Mouse (Mus musculus): ENCODE measurements at regions not wholly inside any gene's neighbourhood (a gene's known extent, or its start where the extent isn't known, plus 50 kb on each side); places are given as distances from the start of the nearest gene placed in this dataset.

- no peak for DNase-seq
Measured at GRCm38 (mm10) chr16:78490245-78490644, 86.3 kb downstream of the D16Ertd472e start.

GRCm38 (mm10) chr16:78489604-78490003 is 86.9 kb downstream of the D16Ertd472e start:
- DNase-seq = no peak

GRCm38 (mm10) chr16:78486531-78486930 is 90.0 kb downstream of the D16Ertd472e start:
- no peak for DNase-seq

GRCm38 (mm10) chr16:78484319-78484718 is 92.2 kb downstream of the D16Ertd472e start:
- no peak for DNase-seq

GRCm38 (mm10) chr16:78481571-78481970 is 94.9 kb downstream of the D16Ertd472e start:
- DNase-seq = no peak

GRCm38 (mm10) chr16:78481065-78481464 is 95.4 kb downstream of the D16Ertd472e start:
- DNase-seq = no peak

GRCm38 (mm10) chr16:78480261-78480660 is 96.2 kb downstream of the D16Ertd472e start:
- DNase-seq = no peak

- no peak for DNase-seq
Measured at GRCm38 (mm10) chr16:78473456-78473855, 96.5 kb upstream of the Btg3 start.

- DNase-seq = no peak
Measured at GRCm38 (mm10) chr16:78459996-78460395, 83.0 kb upstream of the Btg3 start.

- DNase-seq = no peak
Measured at GRCm38 (mm10) chr16:78457731-78458151, 80.7 kb upstream of the Btg3 start.

- DNase-seq = no peak
Measured at GRCm38 (mm10) chr16:78456345-78456744, 79.4 kb upstream of the Btg3 start.

- DNase-seq = no peak
Measured at GRCm38 (mm10) chr16:78454509-78454908, 77.5 kb upstream of the Btg3 start.

- peak; percentile 6 for DNase-seq
Measured at GRCm38 (mm10) chr16:78452303-78452702, 75.3 kb upstream of the Btg3 start.

- DNase-seq = no peak
Measured at GRCm38 (mm10) chr16:78451750-78452149, 74.8 kb upstream of the Btg3 start.

- DNase-seq = no peak
Measured at GRCm38 (mm10) chr16:78451251-78451650, 74.3 kb upstream of the Btg3 start.

GRCm38 (mm10) chr16:78449231-78449630 is 72.2 kb upstream of the Btg3 start:
- no peak for DNase-seq

- DNase-seq = no peak
Measured at GRCm38 (mm10) chr16:78443262-78443661, 66.3 kb upstream of the Btg3 start.

GRCm38 (mm10) chr16:78442830-78443229 is 65.8 kb upstream of the Btg3 start:
- DNase-seq = no peak

GRCm38 (mm10) chr16:78441961-78442360 is 65.0 kb upstream of the Btg3 start:
- DNase-seq = no peak

GRCm38 (mm10) chr16:78435707-78436106 is 58.7 kb upstream of the Btg3 start:
- DNase-seq = no peak

- peak; percentile 28 for DNase-seq
Measured at GRCm38 (mm10) chr16:78427470-78428041, 50.6 kb upstream of the Btg3 start.

Measured in cerebellum, adult 9-11 months (tissue).